Mouse (Mus musculus): ENCODE results near the gene Rnf182. TPM values are rescaled to one million over a fixed set of nuclear protein-coding genes. Genes with fewer than 3 reads are reported as not detected.

Rnf182 gene
- polyA plus RNA-seq, 1 experiment = 0.39 TPM

- TF ChIP-seq POLR2A (IDR thresholded peaks at IDR 0.05; ENCODE audit: low read depth, low read length) (no peak), CTCF (conservative IDR thresholded peaks at IDR 0.05; ENCODE audit: insufficient read depth, insufficient read length, low read depth, low read length) (no peak)
- H3K4me1 ChIP-seq (ENCODE audit: control insufficient read depth, insufficient read depth, low read length) = no peaks in the 10 kb centered on the region
- 94% methylated on average over 12 of the region's 12 CpGs for WGBS
Measured at GRCm38 (mm10) chr13:43666130-43666529, 50.6 kb downstream of the Rnf182 start.

GRCm38 (mm10) chr13:43666920-43667319, 51.4 kb downstream of the Rnf182 start:
- Histone ChIP-seq H3K27ac (ENCODE audit: insufficient read depth, low read depth, low read length) (no peak overlapping the region), H3K4me3 (ENCODE audit: insufficient read depth, low read depth, low read length) (no peak overlapping the region), H3K27me3 (replicated peaks; ENCODE audit: control insufficient read depth, insufficient read depth, low read length) (no peaks in the 10 kb centered on the region), H3K4me1 (ENCODE audit: control insufficient read depth, insufficient read depth, low read length) (no peaks in the 10 kb centered on the region), H3K36me3 (ENCODE audit: control insufficient read depth, insufficient read depth, low read length) (no peaks in the 10 kb centered on the region)
- DNase-seq = no peak
- TF ChIP-seq CTCF (conservative IDR thresholded peaks at IDR 0.05; ENCODE audit: insufficient read depth, insufficient read length, low read depth, low read length) (no peak), POLR2A (IDR thresholded peaks at IDR 0.05; ENCODE audit: low read depth, low read length) (no peak)
- WGBS = 65% methylated on average over 6 of the region's 6 CpGs

More at GRCm38 (mm10) chr13:43666130-43666529, 50.6 kb downstream of the Rnf182 start:
- Histone ChIP-seq H3K36me3 (ENCODE audit: control insufficient read depth, insufficient read depth, low read length) (no peaks in the 10 kb centered on the region), H3K27me3 (replicated peaks; ENCODE audit: control insufficient read depth, insufficient read depth, low read length) (no peaks in the 10 kb centered on the region), H3K27ac (ENCODE audit: insufficient read depth, low read depth, low read length) (no peak overlapping the region), H3K4me3 (ENCODE audit: insufficient read depth, low read depth, low read length) (no peak overlapping the region)
- DNase-seq = no peak

- no peak overlapping the region for H3K4me3 ChIP-seq (ENCODE audit: insufficient read depth, low read depth, low read length)
- no peak for DNase-seq
- WGBS = 72% methylated on average over 8 of the region's 8 CpGs
- no peaks in the 10 kb centered on the region for H3K36me3 ChIP-seq (ENCODE audit: control insufficient read depth, insufficient read depth, low read length)
- no peaks in the 10 kb centered on the region for H3K4me1 ChIP-seq (ENCODE audit: control insufficient read depth, insufficient read depth, low read length)
- no peak overlapping the region for H3K27ac ChIP-seq (ENCODE audit: insufficient read depth, low read depth, low read length)
- H3K27me3 ChIP-seq (replicated peaks; ENCODE audit: control insufficient read depth, insufficient read depth, low read length) = no peaks in the 10 kb centered on the region
- TF ChIP-seq CTCF (conservative IDR thresholded peaks at IDR 0.05; ENCODE audit: insufficient read depth, insufficient read length, low read depth, low read length) = no peak
- no peak for TF ChIP-seq POLR2A (IDR thresholded peaks at IDR 0.05; ENCODE audit: low read depth, low read length)
Measured at GRCm38 (mm10) chr13:43677159-43677882, 61.8 kb downstream of the Rnf182 start.

- Histone ChIP-seq H3K4me3 (ENCODE audit: insufficient read depth, low read depth, low read length) (no peak overlapping the region), H3K36me3 (ENCODE audit: control insufficient read depth, insufficient read depth, low read length) (no peaks in the 10 kb centered on the region), H3K4me1 (ENCODE audit: control insufficient read depth, insufficient read depth, low read length) (no peaks in the 10 kb centered on the region), H3K27me3 (replicated peaks; ENCODE audit: control insufficient read depth, insufficient read depth, low read length) (no peaks in the 10 kb centered on the region), H3K27ac (ENCODE audit: insufficient read depth, low read depth, low read length) (no peak overlapping the region)
- WGBS = 78% methylated on average over 5 of the region's 5 CpGs
- TF ChIP-seq CTCF (conservative IDR thresholded peaks at IDR 0.05; ENCODE audit: insufficient read depth, insufficient read length, low read depth, low read length) (no peak), POLR2A (IDR thresholded peaks at IDR 0.05; ENCODE audit: low read depth, low read length) (no peak)
- no peak for DNase-seq
Measured at GRCm38 (mm10) chr13:43677883-43678244, 62.4 kb downstream of the Rnf182 start.

GRCm38 (mm10) chr13:43684499-43684994, 69.0 kb downstream of the Rnf182 start:
- Histone ChIP-seq H3K27ac (ENCODE audit: insufficient read depth, low read depth, low read length) (no peak overlapping the region), H3K27me3 (replicated peaks; ENCODE audit: control insufficient read depth, insufficient read depth, low read length) (no peaks in the 10 kb centered on the region), H3K4me3 (ENCODE audit: insufficient read depth, low read depth, low read length) (no peak overlapping the region), H3K36me3 (ENCODE audit: control insufficient read depth, insufficient read depth, low read length) (no peaks in the 10 kb centered on the region), H3K4me1 (ENCODE audit: control insufficient read depth, insufficient read depth, low read length) (no peaks in the 10 kb centered on the region)
- DNase-seq = peak; percentile 52
- WGBS = 23% methylated on average over 8 of the region's 8 CpGs
- TF ChIP-seq POLR2A (IDR thresholded peaks at IDR 0.05; ENCODE audit: low read depth, low read length) (no peak), CTCF (conservative IDR thresholded peaks at IDR 0.05; ENCODE audit: insufficient read depth, insufficient read length, low read depth, low read length) (no peak)

- H3K36me3 ChIP-seq (ENCODE audit: control insufficient read depth, insufficient read depth, low read length) = no peaks in the 10 kb centered on the region
- WGBS = 87% methylated on average over 10 of the region's 10 CpGs
- no peaks in the 10 kb centered on the region for H3K4me1 ChIP-seq (ENCODE audit: control insufficient read depth, insufficient read depth, low read length)
- DNase-seq = no peak
- TF ChIP-seq POLR2A (IDR thresholded peaks at IDR 0.05; ENCODE audit: low read depth, low read length) (no peak), CTCF (conservative IDR thresholded peaks at IDR 0.05; ENCODE audit: insufficient read depth, insufficient read length, low read depth, low read length) (no peak)
- H3K4me3 ChIP-seq (ENCODE audit: insufficient read depth, low read depth, low read length) = no peak overlapping the region
- H3K27me3 ChIP-seq (replicated peaks; ENCODE audit: control insufficient read depth, insufficient read depth, low read length) = no peaks in the 10 kb centered on the region
- H3K27ac ChIP-seq (ENCODE audit: insufficient read depth, low read depth, low read length) = no peak overlapping the region
Measured at GRCm38 (mm10) chr13:43688065-43688464, 72.6 kb downstream of the Rnf182 start.

- Histone ChIP-seq H3K27me3 (replicated peaks; ENCODE audit: control insufficient read depth, insufficient read depth, low read length) (no peaks in the 10 kb centered on the region), H3K27ac (ENCODE audit: insufficient read depth, low read depth, low read length) (no peak overlapping the region), H3K36me3 (ENCODE audit: control insufficient read depth, insufficient read depth, low read length) (no peaks in the 10 kb centered on the region), H3K4me1 (ENCODE audit: control insufficient read depth, insufficient read depth, low read length) (no peaks in the 10 kb centered on the region), H3K4me3 (ENCODE audit: insufficient read depth, low read depth, low read length) (no peak overlapping the region)
- WGBS = 63% methylated on average over 3 of the region's 3 CpGs
- TF ChIP-seq CTCF (conservative IDR thresholded peaks at IDR 0.05; ENCODE audit: insufficient read depth, insufficient read length, low read depth, low read length) (no peak), POLR2A (IDR thresholded peaks at IDR 0.05; ENCODE audit: low read depth, low read length) (no peak)
- DNase-seq = no peak
Measured at GRCm38 (mm10) chr13:43691755-43692154, 76.2 kb downstream of the Rnf182 start.

Data from kidney, adult 2 months (tissue).